Mouse (Mus musculus) liver (tissue): ENCODE results near the gene Drc7.
"Not testable (repeated sequence)": the region's sequence is repeated elsewhere in the genome, so short reads cannot be mapped to it uniquely, and the experiment has no call there.

Experiments used
- DNase-seq: peaks from one replicate; pipeline ENCODE4 v3.0.0-alpha.2; 2020; ENCODE audit warnings: mixed read lengths

Drc7 gene

DNA sequence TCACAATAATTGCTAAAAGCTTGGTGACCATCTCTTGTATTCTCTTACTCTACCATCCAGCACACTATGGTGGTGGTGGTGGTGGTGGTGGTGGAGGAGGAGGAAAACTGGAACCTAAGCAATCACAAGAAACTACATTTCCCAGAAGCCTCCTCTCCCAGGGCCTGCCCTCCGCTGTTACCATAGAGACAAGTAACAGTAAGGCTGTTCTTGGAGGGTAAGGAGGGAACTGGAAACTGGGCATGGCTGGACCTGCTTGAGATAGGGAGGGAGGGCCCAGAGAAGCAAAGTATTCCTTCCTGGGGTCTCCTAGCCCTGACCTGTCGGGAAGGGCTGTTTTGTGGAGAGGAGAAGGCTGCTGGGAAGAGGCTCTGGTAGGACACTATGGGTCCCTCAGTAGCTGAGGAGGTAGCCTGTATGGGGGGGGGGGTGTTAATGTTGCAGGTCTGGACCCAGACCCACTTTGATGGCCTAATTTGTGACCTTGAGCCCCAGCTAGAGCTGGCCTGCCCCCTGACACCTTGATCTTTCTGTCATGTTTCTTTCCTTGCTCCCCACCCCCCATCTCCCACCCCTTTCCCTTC is at the start of gene Drc7:
Drc7 (plus strand) TSS at position 177 of the 584 bp plus-strand sequence.
- peak; percentile 29 for DNase-seq

- DNase-seq: no peak
Measured at GRCm38 (mm10) chr8:95012442-95012919, 42.4 kb upstream of the Drc7 start.

DNA sequence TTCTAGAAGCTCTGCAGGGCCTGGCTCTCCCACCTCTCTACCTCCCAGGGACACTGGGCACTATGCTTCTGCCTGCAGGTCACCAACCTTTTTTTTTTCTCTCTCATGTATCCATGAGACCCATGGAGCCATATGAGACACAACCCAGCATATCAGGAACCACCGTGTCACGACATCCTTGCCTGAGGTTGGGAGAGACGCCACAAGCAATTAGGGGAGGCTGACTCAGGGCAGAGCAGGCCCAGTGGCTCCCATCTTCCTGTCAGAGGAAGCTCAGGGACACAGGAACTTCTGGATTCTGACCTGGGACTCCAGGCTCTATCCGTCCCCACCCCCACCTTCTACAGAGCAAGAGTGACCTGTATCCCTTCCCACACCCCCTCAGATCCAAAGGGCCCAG is 39.0 kb upstream of the Drc7 start:
- no peak for DNase-seq

DNA sequence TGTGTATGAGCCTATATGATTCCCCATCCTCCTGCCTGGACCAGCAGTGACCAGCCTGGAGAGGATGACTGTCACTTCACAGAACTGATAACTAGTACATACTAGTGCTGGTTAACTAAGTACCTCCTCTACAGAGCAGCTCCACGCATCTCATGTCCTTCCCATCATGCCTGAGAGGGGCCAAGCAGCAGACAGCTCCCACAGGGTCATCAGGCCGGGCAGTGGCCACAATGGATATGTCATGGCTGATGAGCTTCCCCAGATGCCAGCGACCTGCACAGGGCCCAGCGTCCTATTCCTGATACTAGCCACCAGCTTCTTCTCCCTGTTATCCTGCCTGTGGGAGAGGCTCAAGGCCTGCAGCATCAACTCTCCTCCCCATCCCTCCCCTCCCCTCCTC is 38.2 kb upstream of the Drc7 start:
- DNase-seq: no peak

- no peak for DNase-seq
Measured at GRCm38 (mm10) chr8:95017451-95017850, 37.5 kb upstream of the Drc7 start, which contains the start of gene Adgrg3. Adgrg3 (plus strand) TSS chr8:95017692.

GRCm38 (mm10) chr8:95017969-95018635 is 36.8 kb upstream of the Drc7 start:
- no peak for DNase-seq

DNA sequence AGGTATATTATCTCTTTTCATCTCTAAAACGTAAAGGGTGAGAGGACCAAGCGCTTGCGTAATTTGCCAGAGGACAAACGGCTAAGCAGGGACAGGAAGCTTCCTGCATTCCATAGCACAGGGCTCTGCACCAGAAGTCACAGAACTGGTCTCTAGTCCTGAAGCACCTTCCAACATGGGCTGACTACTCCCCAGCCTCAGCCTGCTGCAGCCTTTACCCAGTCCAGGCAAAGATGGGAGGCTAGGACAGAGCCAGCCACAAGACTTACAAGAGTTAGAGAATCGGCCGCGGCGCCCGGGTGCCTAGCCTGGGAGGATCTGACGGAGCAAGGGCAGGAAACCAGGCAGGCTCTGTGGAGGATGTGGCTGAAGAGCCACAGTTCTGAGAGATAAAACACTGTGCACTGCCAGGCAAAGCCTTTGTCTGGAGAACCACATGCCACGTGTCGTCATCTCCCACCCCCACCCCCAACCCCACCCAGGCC is 34.6 kb upstream of the Drc7 start:
- DNase-seq: peak; percentile 45

GRCm38 (mm10) chr8:95020821-95021220 is 34.1 kb upstream of the Drc7 start:
- no peak for DNase-seq

GRCm38 (mm10) chr8:95023201-95023600 is 31.7 kb upstream of the Drc7 start:
- DNase-seq: no peak

DNA sequence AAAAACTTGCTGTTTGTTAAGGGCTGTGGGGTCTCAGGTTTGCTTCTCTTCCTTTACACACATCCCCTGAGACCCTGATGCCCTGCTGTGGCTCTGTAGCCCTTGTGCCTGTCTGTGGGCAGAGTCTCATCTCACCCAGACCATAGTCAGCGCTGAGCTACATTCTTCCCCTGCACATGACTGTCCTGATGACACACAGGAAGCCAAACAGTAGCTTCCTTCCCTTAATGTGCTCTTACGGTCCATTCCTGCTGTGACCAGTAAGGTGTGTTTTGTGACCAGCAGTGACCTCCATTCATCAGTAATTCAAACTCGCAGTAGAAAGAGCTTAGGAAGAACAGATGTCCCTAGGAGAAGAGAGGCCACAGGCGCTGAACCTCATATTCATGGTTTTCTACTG is 30.5 kb upstream of the Drc7 start:
- DNase-seq: no peak

DNA sequence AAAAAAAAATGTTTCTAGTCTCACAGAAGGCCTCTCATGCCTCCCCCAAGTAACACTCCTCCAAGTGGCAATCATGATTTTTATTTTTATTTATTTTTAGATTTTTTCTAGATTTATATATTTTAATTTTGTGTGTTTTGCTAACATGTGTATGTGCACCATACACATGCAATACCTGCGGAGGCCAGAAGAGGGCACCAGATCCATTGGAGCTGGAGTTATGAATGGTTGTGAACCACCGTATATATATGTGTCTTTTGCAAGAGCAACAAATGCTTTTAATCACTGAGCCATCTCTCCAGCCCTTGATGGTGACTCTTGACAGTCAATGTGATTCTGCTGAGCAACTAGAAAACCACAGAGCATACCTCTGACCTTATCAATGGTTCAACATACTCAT is 29.5 kb upstream of the Drc7 start:
- peak; percentile 60 for DNase-seq

GRCm38 (mm10) chr8:95028391-95028790 is 26.5 kb upstream of the Drc7 start:
- DNase-seq: not testable (repeated sequence)

DNA sequence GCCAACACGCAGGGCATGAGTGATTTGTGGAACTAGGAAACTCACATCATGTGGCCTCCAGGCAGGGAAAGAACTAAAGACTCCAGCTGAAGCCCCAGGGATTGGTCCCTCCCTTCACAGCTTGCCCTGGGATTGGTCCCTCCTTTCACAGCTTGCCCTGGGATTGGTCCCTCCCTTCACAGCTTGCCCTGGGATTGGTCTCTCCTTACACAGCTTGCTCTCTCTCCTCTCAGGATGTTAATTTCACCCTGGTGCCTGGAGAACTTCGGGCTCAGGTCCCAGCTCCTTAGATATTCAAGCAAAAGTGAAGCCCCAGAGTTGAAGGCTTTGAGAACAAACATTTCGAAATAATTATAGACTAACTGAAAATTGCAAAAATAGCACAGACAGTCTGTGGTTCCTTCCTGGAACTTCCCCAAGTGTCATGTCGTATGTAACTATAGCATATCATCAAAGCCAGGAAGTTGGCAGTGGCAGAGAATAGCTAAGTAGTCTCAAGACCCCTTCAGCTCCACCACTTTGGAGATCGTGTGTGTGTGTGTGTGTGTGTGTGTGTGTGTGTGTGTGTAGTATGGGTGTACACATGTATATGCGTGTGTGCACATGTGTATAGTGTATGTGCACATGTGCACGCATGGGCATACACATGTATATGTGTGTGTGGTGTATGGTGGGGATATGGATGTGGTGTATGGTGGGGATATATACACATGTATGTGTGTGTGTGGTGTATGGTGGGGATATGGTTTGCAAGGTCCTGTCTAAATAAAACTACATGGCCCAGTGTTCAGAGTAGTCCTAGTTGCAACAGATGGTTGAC is 17.6 kb upstream of the Drc7 start:
- DNase-seq: peak; percentile 40

- peak; percentile 21 for DNase-seq
Measured at GRCm38 (mm10) chr8:95041883-95042784, 12.8 kb upstream of the Drc7 start.

DNA sequence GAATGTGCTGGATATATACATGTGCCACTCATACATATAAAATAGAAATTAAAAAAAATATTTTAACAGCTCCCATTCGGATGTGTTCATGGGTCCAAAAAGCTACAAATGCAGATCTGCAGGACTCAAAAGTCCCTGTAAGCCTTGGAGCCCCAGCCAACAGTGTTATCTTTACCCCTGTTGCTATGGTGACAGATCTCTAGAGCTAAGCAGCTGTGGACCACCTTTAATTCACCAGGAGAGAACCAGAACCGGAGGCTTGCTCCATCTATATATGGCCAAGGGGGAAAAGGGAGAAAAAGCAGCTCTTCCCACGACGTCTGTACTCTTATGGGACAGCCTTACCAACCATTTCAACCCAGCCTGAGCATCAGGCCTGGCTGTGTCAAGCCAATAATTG is 10.1 kb upstream of the Drc7 start:
- no peak for DNase-seq

DNA sequence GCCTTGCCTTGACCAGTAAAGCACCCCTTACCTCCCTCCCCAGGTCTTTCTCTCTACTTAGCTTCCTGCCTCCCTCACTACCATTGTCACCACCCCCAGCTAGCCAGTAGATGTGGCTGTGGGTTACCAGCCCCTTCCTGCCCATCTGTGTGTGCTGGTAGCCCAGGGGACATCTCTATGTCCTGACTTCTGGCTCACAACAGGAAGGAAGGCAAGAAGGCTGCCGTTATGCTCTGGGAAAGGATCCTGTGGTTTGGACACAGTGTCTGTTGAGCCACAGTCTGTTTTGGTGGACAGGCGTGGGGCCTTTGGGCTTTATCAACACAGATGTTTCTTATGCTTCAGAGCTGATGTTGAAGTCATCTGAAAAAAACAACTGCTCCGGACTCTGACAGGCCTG is 7.9 kb upstream of the Drc7 start:
- peak; percentile 23 for DNase-seq

GRCm38 (mm10) chr8:95047884-95048680 is 6.8 kb upstream of the Drc7 start:
- no peak for DNase-seq

GRCm38 (mm10) chr8:95049636-95050035 is 5.3 kb upstream of the Drc7 start:
- DNase-seq: no peak

DNA sequence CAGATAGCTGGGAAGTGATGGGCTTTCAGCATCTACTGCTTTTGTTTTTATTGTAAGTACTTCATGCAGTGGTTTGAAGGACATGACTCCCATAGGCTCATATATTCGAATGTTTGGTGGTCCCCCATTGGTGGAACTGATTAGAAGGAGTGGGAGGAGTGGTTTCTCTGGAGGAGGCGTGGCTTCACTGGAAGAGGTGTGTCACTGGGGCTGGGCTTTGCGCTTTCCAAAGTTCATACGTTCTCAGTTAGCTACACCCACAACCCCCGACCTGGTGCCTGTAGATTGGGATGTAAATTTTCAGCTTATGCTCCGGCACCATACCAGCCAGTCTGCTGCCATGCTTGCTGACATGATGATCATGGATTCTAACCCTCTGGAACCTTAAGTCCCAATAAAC is 465 bp upstream of the Drc7 start:
- peak; percentile 50 for DNase-seq

DNA sequence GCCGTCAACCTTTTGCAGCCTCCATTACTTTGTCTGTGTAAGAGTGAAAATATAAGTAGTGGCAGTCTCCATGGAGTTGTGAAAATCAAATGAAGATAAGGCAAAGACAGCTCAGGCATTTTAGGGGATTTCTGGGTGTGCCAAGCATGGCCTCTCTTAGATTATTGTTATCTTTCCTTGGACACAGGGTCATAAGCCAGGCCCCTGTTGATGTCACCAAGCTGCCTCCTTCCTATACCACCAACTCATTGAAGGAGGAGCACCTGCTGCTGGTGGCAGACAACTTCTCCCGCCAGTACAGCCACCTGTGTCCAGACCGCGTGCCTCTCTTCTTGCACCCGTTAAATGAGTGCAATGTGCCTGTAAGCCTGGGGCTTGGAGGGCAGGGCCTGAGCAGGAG is 1.5 kb downstream of the Drc7 start:
- DNase-seq: peak; percentile 55

DNA sequence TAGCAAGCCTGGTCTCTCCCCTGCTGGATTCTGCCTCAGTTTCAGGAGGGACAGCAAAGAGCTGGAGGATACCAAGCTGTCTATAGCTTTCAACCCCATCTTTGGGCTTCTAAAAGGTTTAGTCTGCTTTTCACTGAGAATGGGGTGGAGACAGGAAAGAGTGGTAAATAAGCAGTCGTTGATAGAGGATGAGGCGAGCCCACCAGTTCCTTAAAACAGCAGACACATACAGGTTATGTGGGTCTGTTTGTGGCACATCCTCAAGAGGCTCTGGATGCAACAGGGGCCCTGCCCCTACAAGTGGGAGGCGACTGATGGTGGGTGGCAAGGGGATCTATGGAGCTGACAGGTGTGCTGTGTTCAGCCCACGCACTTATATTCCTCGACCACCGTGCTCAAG is 3.8 kb downstream of the Drc7 start:
- no peak for DNase-seq
